Mouse (Mus musculus) brain, embryonic 14.5 days (tissue): Measurements from ENCODE around the gene Rasip1. TPM values are rescaled to one million over a fixed set of nuclear protein-coding genes. Genes with fewer than 3 reads are reported as not detected.

Source experiments
- DNase-seq: peaks from one replicate; pipeline ENCODE4 v3.0.0-alpha.2; 2011; ENCODE audit warnings: low read depth
- CTCF ChIP-seq: fragments of 200-500 bp; IDR thresholded peaks from 2 replicates; pipeline ENCODE4 v1.5.1; 2012; ENCODE audit warnings: inconsistent platforms, mild to moderate bottlenecking, moderate library complexity, borderline replicate concordance; ENCODE audit not compliant: insufficient read depth, insufficient read length; ENCODE audit errors: extremely low read depth
- POLR2A ChIP-seq: fragments of 200-500 bp; IDR thresholded peaks from 2 replicates; pipeline ENCODE4 v1.6.1; 2012; ENCODE audit warnings: mild to moderate bottlenecking, inconsistent platforms, borderline replicate concordance; ENCODE audit not compliant: poor library complexity, insufficient read depth, insufficient read length, severe bottlenecking; ENCODE audit errors: extremely low read depth
- polyA plus RNA-seq: library from polyadenylated mRNA; depleted of rRNA; stranded (reverse); fragments of >200 nt; gene quantifications from 2 replicates; pipeline ENCODE4 v1.2.3, GENCODE M21; 2012; rRNA removed

The Rasip1 gene
- polyA plus RNA-seq, 1 experiment = 17.6 TPM

DNA sequence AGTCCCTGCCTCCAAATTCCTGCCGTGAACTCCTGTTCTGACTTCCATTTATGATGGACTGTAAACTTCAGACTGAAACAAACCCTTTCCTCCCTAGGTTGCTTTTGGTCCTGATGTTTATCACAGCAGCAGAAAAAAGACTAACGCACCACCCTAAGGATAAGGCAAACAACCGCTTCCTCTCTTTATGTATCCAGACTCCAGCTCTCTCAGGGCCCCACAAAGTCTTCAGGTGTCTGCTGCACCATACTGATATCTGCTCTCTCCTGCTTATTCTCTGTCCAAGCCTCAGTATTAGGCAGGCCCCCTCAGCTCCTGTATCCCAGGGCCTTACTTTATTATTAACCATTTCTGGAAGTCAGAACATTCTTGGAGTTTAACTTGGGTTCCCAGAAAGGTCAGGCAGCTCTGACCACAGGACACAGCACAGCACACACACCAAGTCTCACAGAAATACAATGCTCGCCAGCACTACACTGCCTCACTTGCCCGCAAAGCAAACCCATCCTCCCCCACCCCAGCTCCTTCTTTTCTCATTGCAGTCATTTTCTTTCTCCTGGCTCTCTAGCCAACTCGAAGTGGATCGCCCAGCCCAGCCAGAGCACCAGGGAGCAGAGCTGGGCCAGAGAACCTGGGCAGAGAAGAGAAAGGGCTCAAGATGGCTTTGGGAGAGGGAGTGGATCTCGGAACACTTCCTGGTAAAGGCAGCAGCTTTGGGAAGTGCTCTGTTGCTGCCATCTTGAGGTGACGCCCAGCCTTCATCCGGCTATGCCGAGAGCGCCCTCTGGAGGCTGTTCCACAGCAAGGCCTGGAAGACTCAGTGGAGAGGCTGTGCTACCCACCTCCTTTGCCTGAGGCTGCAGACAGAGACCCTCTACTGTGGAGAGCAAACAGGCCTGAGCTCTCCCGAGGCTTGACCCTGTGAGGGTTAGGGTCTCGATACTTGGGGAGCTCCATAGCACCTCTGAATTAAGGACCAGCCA, 55.1 kb downstream of the Rasip1 start:
- peak; percentile 100 for TF ChIP-seq CTCF
- peak; percentile 47; the same call in 1 of the 2 replicates for TF ChIP-seq POLR2A
- peak; percentile 95 for DNase-seq

DNA sequence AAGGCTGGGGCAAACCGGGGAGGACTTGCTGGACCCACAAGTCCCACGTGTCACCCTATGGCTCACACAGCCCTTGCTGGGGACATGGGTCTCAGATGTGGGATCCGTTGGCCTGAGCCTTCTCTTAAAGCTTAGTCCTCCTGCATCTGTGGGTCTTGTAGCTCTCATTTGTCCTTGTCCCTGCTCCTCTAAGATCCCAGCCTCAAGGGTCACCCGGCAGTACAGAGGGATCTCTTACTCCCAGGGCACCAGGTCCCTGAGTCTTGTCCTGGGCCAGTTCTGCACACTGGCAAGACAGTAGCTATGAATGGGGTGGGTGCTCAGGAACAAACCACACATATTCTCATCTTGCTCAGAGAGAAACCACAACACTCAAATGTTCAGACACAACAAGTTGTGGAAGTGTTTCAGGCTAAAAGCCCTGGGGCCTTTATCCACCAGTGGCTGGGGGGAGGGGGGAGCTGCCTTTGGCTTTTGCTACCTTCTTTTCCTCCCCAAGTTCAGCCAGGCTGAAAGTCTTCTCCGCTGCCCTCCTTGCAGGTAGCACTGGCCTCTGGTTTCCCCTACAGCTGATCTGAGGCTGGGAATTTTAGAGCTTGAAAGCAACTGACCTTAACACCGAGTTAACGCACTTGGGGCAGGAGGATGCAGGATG, 56.2 kb downstream of the Rasip1 start, which contains the start of gene Ntn5:
Gene Ntn5 (plus strand): TSS at position 627 of the 655 bp plus-strand sequence.
- no peak for TF ChIP-seq CTCF
- TF ChIP-seq POLR2A = no peak
- DNase-seq = no peak

DNA sequence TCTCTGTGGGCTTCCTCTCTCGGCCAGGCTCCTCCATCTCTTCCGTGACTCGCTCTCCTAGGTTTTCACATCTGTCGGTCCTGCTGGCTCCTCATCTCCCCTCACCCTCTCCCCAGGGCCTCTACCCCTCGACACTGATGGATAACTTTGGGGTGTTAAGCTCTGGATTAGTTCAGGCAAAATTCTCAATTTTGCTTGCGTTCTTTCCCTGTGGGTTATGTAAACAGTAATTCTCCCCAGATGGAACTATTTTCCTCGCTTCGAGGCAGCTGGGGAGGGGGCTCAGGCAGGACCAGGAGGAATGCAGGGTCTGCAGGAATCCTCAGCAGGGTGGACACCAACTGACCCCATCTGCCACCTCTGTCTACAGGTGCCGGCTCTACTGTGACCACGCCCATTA, 58.5 kb downstream of the Rasip1 start:
- TF ChIP-seq POLR2A = no peak
- no peak for TF ChIP-seq CTCF
- no peak for DNase-seq

DNA sequence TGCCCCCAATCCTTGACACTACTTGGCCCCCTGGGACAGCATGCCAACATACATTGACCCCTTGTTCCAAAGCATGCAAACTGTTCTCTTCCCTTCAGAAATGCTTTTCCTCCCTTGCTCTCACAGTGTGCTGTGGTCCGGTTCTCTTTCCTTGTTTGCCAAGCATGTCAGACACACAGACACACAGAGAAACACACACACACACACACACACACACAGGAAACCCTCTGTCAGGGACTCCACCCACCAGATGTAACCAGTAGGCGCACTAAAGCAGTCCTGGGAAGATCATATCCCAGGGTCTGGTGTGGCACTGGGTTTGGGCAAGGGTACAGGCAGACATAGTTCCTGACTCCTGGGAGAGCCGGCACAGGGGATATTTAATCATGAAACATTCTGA, 59.6 kb downstream of the Rasip1 start:
- no peak for DNase-seq
- no peak for TF ChIP-seq CTCF
- no peak for TF ChIP-seq POLR2A

Other genes starting within 250 kb of the Rasip1 start
- gene Snrnp70, start 231.7 kb upstream of the Rasip1 start, polyA plus RNA-seq = 643 and 713 TPM in 2 replicates
- 0.03 TPM in 1 of 2 replicates, not detected in the other for gene Kcna7, start 221.8 kb upstream of the Rasip1 start, polyA plus RNA-seq
- gene Ntf5, start 213.8 kb upstream of the Rasip1 start, polyA plus RNA-seq = 0.23 and 0.27 TPM in 2 replicates
- gene Lhb, start 206.7 kb upstream of the Rasip1 start, polyA plus RNA-seq = 1.1 and 1.7 TPM in 2 replicates
- gene Gys1, start 192.6 kb upstream of the Rasip1 start, polyA plus RNA-seq = 26.7 and 30.6 TPM in 2 replicates
- 125 and 158 TPM in 2 replicates for gene Ruvbl2, start 189.4 kb upstream of the Rasip1 start, polyA plus RNA-seq
- gene Ftl1, start 167.6 kb upstream of the Rasip1 start, polyA plus RNA-seq = 2,346 and 2,481 TPM in 2 replicates
- 168 and 237 TPM in 2 replicates for gene Bax, start 160.6 kb upstream of the Rasip1 start, polyA plus RNA-seq
- gene Tulp2, start 145.6 kb upstream of the Rasip1 start, polyA plus RNA-seq = 0.11 and 0.18 TPM in 2 replicates
- gene Gm45808, start 140.7 kb upstream of the Rasip1 start, polyA plus RNA-seq = 0.30 TPM in 1 of 2 replicates, not detected in the other
- 2.0 and 2.8 TPM in 2 replicates for gene Dhdh, start 138.7 kb upstream of the Rasip1 start, polyA plus RNA-seq
- gene Nucb1, start 117.1 kb upstream of the Rasip1 start, polyA plus RNA-seq = 92.0 and 111 TPM in 2 replicates
- gene Ppp1r15a, start 101.2 kb upstream of the Rasip1 start, polyA plus RNA-seq = 13.5 and 14.5 TPM in 2 replicates
- 1.7 and 3.6 TPM in 2 replicates for gene Plekha4, start 101.2 kb upstream of the Rasip1 start, polyA plus RNA-seq
- 0.25 and 0.44 TPM in 2 replicates for gene Hsd17b14, start 72.6 kb upstream of the Rasip1 start, polyA plus RNA-seq
- gene Bcat2, start 57.3 kb upstream of the Rasip1 start, polyA plus RNA-seq = 29.5 and 40.2 TPM in 2 replicates
- gene Fgf21, start 12.0 kb upstream of the Rasip1 start, polyA plus RNA-seq = 0.13 TPM in 1 of 2 replicates, not detected in the other
- gene Fut1, start 10.2 kb upstream of the Rasip1 start, polyA plus RNA-seq = 0.06 and 0.14 TPM in 2 replicates
- 0.13 and 0.16 TPM in 2 replicates for gene Izumo1, start 5.7 kb upstream of the Rasip1 start, polyA plus RNA-seq
- 3.2 and 4.0 TPM in 2 replicates for gene Mamstr, start 12.5 kb downstream of the Rasip1 start, polyA plus RNA-seq
- gene Fut2, start 38.9 kb downstream of the Rasip1 start, polyA plus RNA-seq = 0.10 and 0.16 TPM in 2 replicates
- gene Ntn5, start 56.5 kb downstream of the Rasip1 start, polyA plus RNA-seq = 0.64 and 2.1 TPM in 2 replicates
- 0.66 and 1.1 TPM in 2 replicates for gene Sec1, start 66.9 kb downstream of the Rasip1 start, polyA plus RNA-seq
- gene Car11, start 72.4 kb downstream of the Rasip1 start, polyA plus RNA-seq = 81.4 and 108 TPM in 2 replicates
- gene Dbp, start 77.6 kb downstream of the Rasip1 start, polyA plus RNA-seq = 7.6 and 8.4 TPM in 2 replicates
- 640 and 749 TPM in 2 replicates for gene Rpl18, start 88.0 kb downstream of the Rasip1 start, polyA plus RNA-seq
- 33.0 and 39.8 TPM in 2 replicates for gene Sphk2, start 90.5 kb downstream of the Rasip1 start, polyA plus RNA-seq
- 0.68 and 0.83 TPM in 2 replicates for gene Fam83e, start 93.7 kb downstream of the Rasip1 start, polyA plus RNA-seq
- not detected in 2 replicates for gene Spaca4, start 98.3 kb downstream of the Rasip1 start, polyA plus RNA-seq
- 328 and 336 TPM in 2 replicates for gene Lmtk3, start 156.2 kb downstream of the Rasip1 start, polyA plus RNA-seq
- gene Sult2b1, start 157.2 kb downstream of the Rasip1 start, polyA plus RNA-seq = 2.0 and 2.3 TPM in 2 replicates
- gene Cyth2, start 187.1 kb downstream of the Rasip1 start, polyA plus RNA-seq = 246 and 277 TPM in 2 replicates
- 1.3 and 1.9 TPM in 2 replicates for gene Kcnj14, start 197.3 kb downstream of the Rasip1 start, polyA plus RNA-seq
- 23.4 and 25.5 TPM in 2 replicates for gene Grwd1, start 203.5 kb downstream of the Rasip1 start, polyA plus RNA-seq
- 197 and 238 TPM in 2 replicates for gene Kdelr1, start 245.3 kb downstream of the Rasip1 start, polyA plus RNA-seq